Mouse (Mus musculus): ENCODE data around the gene Lrrn4.

- TF ChIP-seq POLR2A (IDR thresholded peaks at IDR 0.05; ENCODE audit: low read depth, low read length) (no peak), CTCF (IDR thresholded peaks at IDR 0.05; ENCODE audit: extremely low read depth, insufficient read length, insufficient replicate concordance, low read depth, low read length) (no peak)
These were observed 13.1 kb upstream of the Lrrn4 start for GRCm38 (mm10) chr2:132893826-132894225.
